Mouse (Mus musculus): ENCODE data around the gene Otop2. TPM values are rescaled to one million over a fixed set of nuclear protein-coding genes. Genes with fewer than 3 reads are reported as not detected.
A peak's percentile ranks its signal among the peaks of the same experiment; 100 is the strongest.

Otop2 gene
- total RNA-seq, 2 experiments from 2014 or later, result not detected

- DNase-seq, result no peak
These were observed 43.0 kb downstream of the Otop2 start for GRCm38 (mm10) chr11:115349976-115350375.

GRCm38 (mm10) chr11:115353375-115353774 lies 46.4 kb downstream of the Otop2 start:
- DNase-seq, result no peak

GRCm38 (mm10) chr11:115354183-115354582 lies 47.2 kb downstream of the Otop2 start:
- DNase-seq, result peak; percentile 77 to 81

- DNase-seq, result peak; percentile 73 to 82
These were observed 51.5 kb downstream of the Otop2 start for GRCm38 (mm10) chr11:115358468-115358867.

- DNase-seq, result no peak
These were observed 52.3 kb downstream of the Otop2 start for GRCm38 (mm10) chr11:115359293-115359692.

DNA sequence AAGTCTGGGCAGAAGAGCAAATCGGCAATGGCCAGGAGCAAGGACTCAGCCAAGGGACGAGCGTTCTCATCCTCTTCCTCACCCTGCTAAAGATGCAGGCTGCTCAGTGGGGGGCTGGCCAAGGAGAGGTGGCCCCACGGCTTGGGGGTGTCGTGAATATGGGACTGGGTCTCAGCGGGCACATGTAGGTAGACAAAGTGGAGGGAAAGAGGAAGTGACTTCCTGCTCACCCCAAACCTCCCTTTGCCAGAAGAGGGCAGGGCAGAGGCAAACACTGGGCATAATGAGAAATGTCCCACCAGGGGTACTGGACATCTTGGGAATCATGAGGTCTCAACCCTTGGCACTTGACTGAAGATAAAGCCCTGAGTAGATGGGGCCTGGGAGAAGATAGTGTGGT lies 52.8 kb downstream of the Otop2 start:
- no peak for DNase-seq

- DNase-seq, result no peak
These were observed 57.2 kb downstream of the Otop2 start for GRCm38 (mm10) chr11:115364136-115364535.

DNA sequence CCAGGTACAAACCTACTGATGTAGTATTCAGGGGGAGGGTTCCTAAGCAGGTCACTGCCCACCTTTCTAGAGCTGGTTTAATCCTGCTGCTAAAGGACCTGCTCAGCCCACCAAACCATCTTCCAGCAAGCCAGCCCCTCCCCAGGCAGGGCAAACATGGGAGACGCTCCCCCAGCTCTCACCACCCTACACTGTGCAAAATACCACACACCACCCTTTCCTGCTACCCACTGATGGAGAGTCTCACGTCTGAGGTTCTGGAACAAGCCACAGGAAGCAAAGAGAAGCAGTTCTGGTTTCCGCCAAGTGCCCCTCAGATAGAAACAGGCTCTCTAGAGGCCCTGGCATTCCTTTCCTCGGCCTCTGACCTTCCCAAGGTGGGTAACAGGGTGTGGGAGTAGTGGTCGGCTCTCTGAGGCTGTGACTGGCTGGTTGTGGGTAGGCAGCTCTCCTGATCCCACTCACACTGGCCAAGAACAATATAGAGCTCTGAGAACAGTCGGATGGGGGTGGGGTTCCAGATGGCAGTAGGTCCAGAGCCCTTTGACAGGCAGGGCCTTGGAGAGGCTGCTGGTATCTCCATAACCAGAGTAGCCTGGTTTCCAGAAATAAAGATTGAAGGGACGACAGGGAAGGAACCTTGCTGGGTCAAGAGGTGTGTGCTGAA lies 59.2 kb downstream of the Otop2 start:
- DNase-seq, result no peak

DNA sequence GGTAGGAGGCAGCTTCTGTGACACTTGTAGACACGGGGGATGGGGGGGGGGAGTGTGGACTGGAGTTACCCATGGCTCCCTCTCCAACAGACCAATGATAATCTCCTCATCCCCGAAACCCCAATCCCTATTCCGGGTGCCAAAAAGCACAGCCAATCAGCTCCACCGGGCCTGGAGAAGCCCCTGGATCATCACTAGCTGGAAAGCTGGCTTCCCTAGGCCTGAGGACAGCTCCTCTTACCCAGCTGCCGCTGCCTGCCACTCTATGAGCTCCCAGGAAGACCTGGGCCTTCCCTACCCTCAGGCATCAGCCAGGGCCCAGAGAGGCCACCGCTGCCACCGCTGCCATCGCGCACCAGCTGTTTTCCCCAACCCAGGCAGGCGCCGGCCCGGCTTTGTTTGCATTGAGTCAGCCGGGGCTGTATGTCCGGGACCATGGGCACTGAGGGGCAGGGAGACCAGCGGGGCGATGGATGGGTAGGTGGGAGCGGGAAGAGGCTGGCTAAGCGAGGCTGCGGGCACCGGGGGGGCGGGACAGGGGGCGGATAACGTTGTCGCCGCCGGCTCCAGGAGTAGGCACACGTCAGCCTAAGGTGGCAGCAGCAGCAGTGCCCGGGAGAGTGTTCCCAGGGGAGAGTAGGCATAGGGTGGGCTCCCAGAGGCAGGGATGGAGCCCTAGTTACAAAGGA lies 59.9 kb downstream of the Otop2 start:
- peak in 1 of 2 experiments; percentile 15 for DNase-seq

DNA sequence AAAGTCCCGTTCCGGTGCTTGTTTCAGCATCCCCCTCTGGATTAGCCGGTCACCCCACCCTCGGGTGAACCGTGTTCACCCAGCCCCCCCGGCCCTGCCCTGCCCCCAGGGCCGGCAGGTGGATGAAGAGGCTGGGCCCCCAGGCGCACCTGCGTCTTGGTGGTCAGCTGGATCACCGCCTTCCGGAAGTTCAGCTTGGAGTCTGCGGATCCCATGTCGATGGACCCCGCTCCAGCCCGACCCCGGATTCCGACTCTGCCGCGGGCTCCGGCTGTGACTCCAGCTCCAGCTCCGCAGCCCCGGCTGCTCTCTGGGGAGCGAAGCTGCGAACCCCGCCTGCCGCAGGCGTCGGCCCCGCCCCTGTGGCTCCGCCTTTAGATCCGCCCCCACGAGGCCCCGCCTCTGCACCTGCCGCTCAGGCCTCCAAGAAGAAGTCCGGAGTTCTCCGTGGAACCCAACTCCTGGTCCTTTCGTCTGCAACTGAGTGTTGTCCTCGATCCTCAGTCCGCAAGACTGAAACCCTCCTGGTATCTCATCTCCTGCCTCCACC lies 60.5 kb downstream of the Otop2 start, which contains the start of gene Hid1:
Gene Hid1, minus strand, starts transcription at position 362 of the 550 bp plus-strand sequence.
- DNase-seq, result peak; percentile 92 to 94

- DNase-seq, result no peak
These were observed 63.4 kb downstream of the Otop2 start for GRCm38 (mm10) chr11:115370368-115370767.

- DNase-seq, result no peak
These were observed 64.4 kb downstream of the Otop2 start for GRCm38 (mm10) chr11:115371354-115371753.

DNA sequence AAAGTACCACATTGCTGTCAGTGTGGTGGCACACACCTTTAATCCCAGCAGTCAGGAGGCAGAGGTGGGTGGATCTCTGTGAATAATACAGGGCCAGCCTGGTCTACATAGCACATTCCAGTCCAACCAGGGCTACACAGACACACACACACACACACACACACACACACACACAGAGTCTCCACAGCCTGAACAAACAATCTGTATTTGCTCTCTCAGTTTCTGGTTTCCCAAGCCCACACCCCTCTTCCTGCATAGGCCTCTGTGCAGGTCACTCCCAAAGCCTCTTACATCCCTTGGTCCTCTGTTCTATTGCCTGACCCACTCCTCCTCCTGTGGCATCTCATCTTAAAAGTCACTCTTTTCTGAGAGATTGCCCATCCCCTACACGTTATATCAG lies 65.1 kb downstream of the Otop2 start:
- DNase-seq, result no peak

DNA sequence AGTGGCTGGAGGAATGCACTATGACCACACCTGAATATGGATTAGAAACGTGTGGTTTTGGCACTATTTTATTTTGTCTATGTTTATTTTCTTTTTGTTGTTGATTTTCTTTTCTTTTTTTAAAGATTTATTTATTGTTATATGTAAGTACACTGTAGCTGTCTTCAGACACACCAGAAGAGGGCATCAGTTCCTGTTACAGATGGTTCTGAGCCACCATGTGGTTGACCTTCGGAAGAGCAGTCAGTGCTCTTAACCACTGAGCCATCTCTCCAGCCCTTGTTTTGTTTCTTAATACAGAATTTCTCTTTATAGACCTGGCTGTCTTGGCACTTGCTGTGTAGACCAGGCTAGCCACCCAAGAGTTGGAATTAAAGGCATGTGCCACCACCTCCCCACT lies 65.8 kb downstream of the Otop2 start:
- no peak for DNase-seq

- DNase-seq, result peak; percentile 83 to 86
These were observed 67.1 kb downstream of the Otop2 start for GRCm38 (mm10) chr11:115373805-115374694.

DNA sequence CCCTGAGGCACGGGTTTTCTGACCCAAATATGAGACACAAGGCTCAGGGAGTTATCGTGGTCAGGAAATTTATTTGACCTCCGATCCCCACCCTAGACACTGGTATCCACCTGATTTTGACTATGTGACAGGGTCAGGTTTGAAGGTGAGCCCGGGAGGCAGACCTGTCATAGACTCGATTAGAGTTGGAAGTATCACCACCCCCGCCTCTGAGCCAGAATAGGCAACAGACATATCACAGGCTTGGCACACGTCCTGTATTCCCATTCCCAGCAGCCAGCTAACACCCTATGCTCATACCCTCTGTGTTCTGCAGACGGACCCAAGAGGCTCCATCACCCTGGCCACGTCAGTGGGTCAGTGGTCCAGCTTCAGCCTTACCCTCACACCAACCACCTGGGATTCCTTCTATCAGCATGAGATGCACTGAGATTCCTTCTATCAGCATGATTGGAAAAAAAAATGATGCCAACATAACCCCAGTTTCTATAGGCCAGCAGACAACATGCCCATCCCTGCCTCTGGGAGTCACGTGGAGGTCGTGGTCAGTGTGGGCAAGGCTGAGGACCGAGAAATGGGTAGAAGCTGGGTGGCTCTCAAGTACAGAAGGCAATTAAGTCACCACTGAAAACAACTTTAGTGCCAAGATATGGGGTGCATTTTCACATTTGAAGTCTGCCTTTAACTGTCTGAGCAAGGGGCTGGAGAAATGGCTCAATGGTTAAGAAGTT lies 67.9 kb downstream of the Otop2 start:
- DNase-seq, result no peak

GRCm38 (mm10) chr11:115376722-115377121 lies 69.8 kb downstream of the Otop2 start:
- no peak for DNase-seq

DNA sequence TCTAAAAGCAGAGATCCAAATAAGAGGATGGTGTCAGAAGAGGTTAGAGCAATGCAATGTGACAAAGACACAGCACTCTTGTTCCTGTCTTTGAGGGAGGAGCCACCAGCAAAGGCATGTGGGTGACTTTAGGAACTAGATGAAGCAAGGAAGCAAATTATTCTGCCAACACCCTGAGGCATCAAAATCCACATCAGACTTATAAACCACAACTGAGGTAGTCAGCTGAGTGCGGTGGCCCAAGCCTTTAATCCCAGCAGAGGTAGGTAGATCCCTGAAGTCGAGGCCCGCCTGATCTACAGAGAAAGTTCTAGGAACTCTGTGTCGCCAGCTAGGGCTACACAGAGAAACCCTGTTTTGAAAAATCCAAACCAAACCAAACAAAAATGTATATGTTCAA lies 70.3 kb downstream of the Otop2 start:
- no peak for DNase-seq

DNA sequence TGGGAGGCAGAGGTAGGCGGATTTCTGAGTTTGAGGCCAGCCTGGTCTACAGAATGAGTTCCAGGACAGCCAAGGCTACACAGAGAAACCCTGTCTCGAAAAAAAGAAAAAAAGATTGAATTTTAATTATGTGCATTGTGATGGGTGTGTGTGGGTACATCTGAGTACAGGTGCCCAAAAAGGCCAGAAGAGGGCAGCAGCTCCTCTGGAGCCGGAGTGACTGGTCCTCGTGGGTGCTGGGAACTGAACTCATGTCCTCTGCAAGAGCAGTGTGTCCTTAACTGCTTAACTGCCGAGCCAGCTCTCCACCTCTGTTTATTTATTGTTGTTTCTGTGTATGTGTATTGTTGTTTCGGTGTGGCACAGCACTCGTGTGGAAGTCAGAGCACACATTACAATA lies 70.9 kb downstream of the Otop2 start:
- no peak for DNase-seq

GRCm38 (mm10) chr11:115381276-115381675 lies 74.3 kb downstream of the Otop2 start:
- DNase-seq, result no peak

All from adrenal gland, postnatal 36 days (tissue).